32 mouse cellular contexts compared by ENCODE assay signal in genomic region chr1:30938392-30938791, GRCm38 (mm10). TPM values are rescaled to one million over a fixed set of nuclear protein-coding genes. Genes with fewer than 3 reads are reported as not detected.
A peak's percentile ranks its signal among the peaks of the same experiment; 100 is the strongest.
DNase-seq lines count a peak whose midpoint lies in the region; ATAC-seq and TF ChIP-seq lines count a peak whose summit lies in the region.
"Had no signal": no experiment of that assay in that cellular context is flagged by ENCODE, and none has a peak within 500 bp of the region (broad histone marks: within the 10 kb centered on the region; RNA-seq: fewer than 3 reads in every experiment).

No protein-coding gene starts in this region.

- peak; percentile 60; the same call in 1 of the 2 replicates for ATAC-seq in forebrain, embryonic 11.5 days (replicated peaks; ENCODE audit: low FRiP score)
- ATAC-seq in forebrain, embryonic 12.5 days (ENCODE audit: low FRiP score): no peak
- ATAC-seq in hindbrain, embryonic 11.5 days (ENCODE audit: low FRiP score): 0 out of 2 replicates have a peak, but pooled peaks have one; percentile 22
- no peak for ATAC-seq in hindbrain, postnatal 0 days
- ATAC-seq in midbrain, embryonic 13.5 days: peak; percentile 60; the same call in 1 of the 2 replicates
- ATAC-seq in midbrain, postnatal 0 days (ENCODE audit: low FRiP score): no peak
- ATAC-seq: activated CD4-positive, CD25-positive, alpha-beta regulatory T cell, adult 4 months; forebrain, embryonic 15.5 days had no signal

- DNase-seq in forebrain, embryonic 11.5 days (ENCODE audit: low spot score): no peak
- DNase-seq in hindbrain, embryonic 11.5 days (ENCODE audit: low spot score): no peak
- DNase-seq in hindbrain, postnatal 0 days (ENCODE audit: low spot score): no peak
- no peak for DNase-seq in midbrain, postnatal 0 days (ENCODE audit: low spot score)
- DNase-seq: adrenal gland, adult 8-10 months; adrenal gland, postnatal 25 days; cerebellum, adult 11-12 months; cerebellum, adult 8-10 months; cerebellum, postnatal 10 days; cerebellum, postnatal 36 days; embryo, embryonic 11 days; gastrocnemius, postnatal 10 days; gastrocnemius, postnatal 36 days had no signal

- H3K27ac ChIP-seq in forebrain, embryonic 11.5 days (ENCODE audit: low read depth, low read length): no peak overlapping the region
- no peak overlapping the region for H3K27ac ChIP-seq in forebrain, embryonic 12.5 days
- no peak overlapping the region for H3K27ac ChIP-seq in hindbrain, embryonic 11.5 days (ENCODE audit: low read depth, low read length)
- no peak overlapping the region for H3K27ac ChIP-seq in hindbrain, postnatal 0 days
- no peak overlapping the region for H3K27ac ChIP-seq in midbrain, embryonic 13.5 days
- no peak overlapping the region for H3K27ac ChIP-seq in midbrain, postnatal 0 days (ENCODE audit: low read depth, low read length)
- H3K27ac ChIP-seq: embryonic facial prominence, embryonic 10.5 days; embryonic facial prominence, embryonic 13.5 days; forebrain, embryonic 15.5 days; hindbrain, embryonic 10.5 days; hindbrain, embryonic 14.5 days had no signal

- no peak overlapping the region for H3K4me3 ChIP-seq in forebrain, embryonic 11.5 days (ENCODE audit: low read depth, low read length)
- H3K4me3 ChIP-seq in forebrain, embryonic 12.5 days (replicated peaks): no peak overlapping the region
- H3K4me3 ChIP-seq in hindbrain, embryonic 11.5 days (ENCODE audit: low read depth, low read length): no peak overlapping the region
- H3K4me3 ChIP-seq in hindbrain, postnatal 0 days (ENCODE audit: low read length): no peak overlapping the region
- no peak overlapping the region for H3K4me3 ChIP-seq in midbrain, embryonic 13.5 days (replicated peaks)
- no peak overlapping the region for H3K4me3 ChIP-seq in midbrain, postnatal 0 days (ENCODE audit: low read depth, low read length)
- H3K4me3 ChIP-seq: embryonic facial prominence, embryonic 10.5 days; embryonic facial prominence, embryonic 13.5 days; erythroblast, embryonic 14.5 days; forebrain, embryonic 15.5 days; hindbrain, embryonic 10.5 days had no signal

- peaks cover under 1% of the 10 kb centered on the region for H3K36me3 ChIP-seq in forebrain, embryonic 11.5 days (ENCODE audit: control insufficient read depth, insufficient read depth, low read length)
- H3K36me3 ChIP-seq in forebrain, embryonic 12.5 days (replicated peaks): peaks cover 8% of the 10 kb centered on the region
- no peaks in the 10 kb centered on the region for H3K36me3 ChIP-seq in hindbrain, embryonic 11.5 days (ENCODE audit: control insufficient read depth, insufficient read depth, low read length)
- H3K36me3 ChIP-seq in hindbrain, postnatal 0 days (ENCODE audit: insufficient read depth, low read length): peaks cover 3% of the 10 kb centered on the region
- peaks cover 8% of the 10 kb centered on the region for H3K36me3 ChIP-seq in midbrain, embryonic 13.5 days
- H3K36me3 ChIP-seq in midbrain, postnatal 0 days (ENCODE audit: insufficient read depth, low read length): peaks cover under 1% of the 10 kb centered on the region; the same call in 1 of the 2 replicates

- H3K27me3 ChIP-seq in forebrain, embryonic 11.5 days (ENCODE audit: control insufficient read depth, insufficient read depth, low read length): no peaks in the 10 kb centered on the region
- no peaks in the 10 kb centered on the region for H3K27me3 ChIP-seq in forebrain, embryonic 12.5 days
- H3K27me3 ChIP-seq in hindbrain, embryonic 11.5 days (ENCODE audit: control insufficient read depth, insufficient read depth, low read length): no peaks in the 10 kb centered on the region
- no peaks in the 10 kb centered on the region for H3K27me3 ChIP-seq in hindbrain, postnatal 0 days (ENCODE audit: insufficient read depth, low read length)
- H3K27me3 ChIP-seq in midbrain, embryonic 13.5 days: no peaks in the 10 kb centered on the region
- H3K27me3 ChIP-seq in midbrain, postnatal 0 days (ENCODE audit: insufficient read depth, low read length): no peaks in the 10 kb centered on the region
- H3K27me3 ChIP-seq: embryonic facial prominence, embryonic 13.5 days; forebrain, embryonic 15.5 days had no signal

- no peak for TF ChIP-seq CTCF in hindbrain, postnatal 0 days (IDR thresholded peaks at IDR 0.05; ENCODE audit: low read depth)
- no peak for TF ChIP-seq CTCF in midbrain, postnatal 0 days (IDR thresholded peaks at IDR 0.05)

- WGBS in forebrain, embryonic 11.5 days: 78% methylated on average over 7 of the region's 7 CpGs
- WGBS in forebrain, embryonic 12.5 days: 82% methylated on average over 7 of the region's 7 CpGs
- 81% methylated on average over 7 of the region's 7 CpGs for WGBS in hindbrain, embryonic 11.5 days
- WGBS in hindbrain, postnatal 0 days: 81% methylated on average over 7 of the region's 7 CpGs
- 82% methylated on average over 7 of the region's 7 CpGs for WGBS in midbrain, embryonic 13.5 days
- WGBS in midbrain, postnatal 0 days: 84% methylated on average over 7 of the region's 7 CpGs

- H3K9me3 ChIP-seq in forebrain, embryonic 11.5 days (ENCODE audit: control insufficient read depth, low read length): no peaks in the 10 kb centered on the region
- no peaks in the 10 kb centered on the region for H3K9me3 ChIP-seq in forebrain, embryonic 12.5 days
- no peaks in the 10 kb centered on the region for H3K9me3 ChIP-seq in hindbrain, embryonic 11.5 days (ENCODE audit: control insufficient read depth, low read length)
- no peaks in the 10 kb centered on the region for H3K9me3 ChIP-seq in hindbrain, postnatal 0 days (ENCODE audit: low read length)
- no peaks in the 10 kb centered on the region for H3K9me3 ChIP-seq in midbrain, embryonic 13.5 days
- H3K9me3 ChIP-seq in midbrain, postnatal 0 days (ENCODE audit: low read length): no peaks in the 10 kb centered on the region
- H3K9me3 ChIP-seq: embryonic facial prominence, embryonic 10.5 days; embryonic facial prominence, embryonic 13.5 days; forebrain, embryonic 15.5 days; hindbrain, embryonic 10.5 days had no signal

- no peak overlapping the region for H3K4me2 ChIP-seq in forebrain, embryonic 11.5 days (ENCODE audit: low read depth, low read length, severe bottlenecking)
- H3K4me2 ChIP-seq in forebrain, embryonic 12.5 days: no peak overlapping the region
- H3K4me2 ChIP-seq in hindbrain, embryonic 11.5 days (replicated peaks; ENCODE audit: low read depth, low read length): no peak overlapping the region
- no peak overlapping the region for H3K4me2 ChIP-seq in hindbrain, postnatal 0 days (ENCODE audit: low read depth, low read length)
- no peak overlapping the region for H3K4me2 ChIP-seq in midbrain, embryonic 13.5 days (replicated peaks)
- no peak overlapping the region for H3K4me2 ChIP-seq in midbrain, postnatal 0 days (ENCODE audit: low read depth, low read length, poor library complexity, severe bottlenecking)
- H3K4me2 ChIP-seq: embryonic facial prominence, embryonic 13.5 days; forebrain, embryonic 15.5 days; heart, embryonic 11.5 days; hindbrain, embryonic 14.5 days had no signal

- H3K9ac ChIP-seq in forebrain, embryonic 11.5 days (ENCODE audit: low read length): no peak overlapping the region
- no peak overlapping the region for H3K9ac ChIP-seq in forebrain, embryonic 12.5 days
- no peak overlapping the region for H3K9ac ChIP-seq in hindbrain, embryonic 11.5 days (ENCODE audit: low read depth, low read length)
- no peak overlapping the region for H3K9ac ChIP-seq in hindbrain, postnatal 0 days (replicated peaks; ENCODE audit: low read length)
- H3K9ac ChIP-seq in midbrain, embryonic 13.5 days (replicated peaks): no peak overlapping the region
- no peak overlapping the region for H3K9ac ChIP-seq in midbrain, postnatal 0 days (replicated peaks; ENCODE audit: low read length, poor library complexity, severe bottlenecking)
- H3K9ac ChIP-seq: embryonic facial prominence, embryonic 13.5 days; forebrain, embryonic 15.5 days; hindbrain, embryonic 14.5 days had no signal

- no peaks in the 10 kb centered on the region for H3K4me1 ChIP-seq in forebrain, embryonic 11.5 days (replicated peaks; ENCODE audit: control insufficient read depth, insufficient read depth, low read length)
- H3K4me1 ChIP-seq in forebrain, embryonic 12.5 days: no peaks in the 10 kb centered on the region
- H3K4me1 ChIP-seq in hindbrain, embryonic 11.5 days (replicated peaks; ENCODE audit: control insufficient read depth, insufficient read depth, low read length): no peaks in the 10 kb centered on the region
- H3K4me1 ChIP-seq in hindbrain, postnatal 0 days (ENCODE audit: insufficient read depth, low read length): no peaks in the 10 kb centered on the region
- H3K4me1 ChIP-seq in midbrain, embryonic 13.5 days (replicated peaks): no peaks in the 10 kb centered on the region
- no peaks in the 10 kb centered on the region for H3K4me1 ChIP-seq in midbrain, postnatal 0 days (ENCODE audit: insufficient read depth, low read length)
- H3K4me1 ChIP-seq: embryonic facial prominence, embryonic 13.5 days; forebrain, embryonic 15.5 days; hindbrain, embryonic 10.5 days had no signal

RNA-seq across cellular contexts. Expression of gene AC153137.1, which starts 39.4 kb away (rescaled TPM):
- not detected in 2 replicates for polyA plus RNA-seq in forebrain, embryonic 11.5 days (2014; fragmentation: Nextera tagmentation; extraction: Ambion mirVana)
- not detected in 2 replicates for polyA plus RNA-seq in forebrain, embryonic 12.5 days (2016; fragmentation: Nextera tagmentation; extraction: Ambion mirVana)
- not detected in 2 replicates for polyA plus RNA-seq in hindbrain, embryonic 11.5 days (2014; fragmentation: Nextera tagmentation; extraction: Ambion mirVana)
- total RNA-seq in hindbrain, postnatal 0 days (2014; rRNA removed): not detected in 2 replicates
- polyA plus RNA-seq in hindbrain, postnatal 0 days (2015; fragmentation: Nextera tagmentation; extraction: Ambion mirVana): not detected in 2 replicates
- not detected in 2 replicates for polyA plus RNA-seq in midbrain, embryonic 13.5 days (2015; fragmentation: Nextera tagmentation; extraction: Ambion mirVana)
- total RNA-seq in midbrain, postnatal 0 days (2014; rRNA removed): not detected in 2 replicates
- not detected in 2 replicates for polyA plus RNA-seq in midbrain, postnatal 0 days (2015; fragmentation: Nextera tagmentation; extraction: Ambion mirVana)
- total RNA-seq: adrenal gland, adult 8-10 months; adrenal gland, postnatal 25 days; gastrocnemius, adult 18-20 months; gastrocnemius, postnatal 10 days; gastrocnemius, postnatal 36 days; granulocyte monocyte progenitor cell, adult 5-6 weeks; heart, adult 8-10 months; heart, postnatal 25 days had no signal
- polyA plus RNA-seq: activated CD4-positive, CD25-positive, alpha-beta regulatory T cell, adult 4 months; brain, embryonic 14.5 days; cortical plate, adult 2 months; embryonic facial prominence, embryonic 10.5 days; embryonic facial prominence, embryonic 13.5 days; erythroblast, embryonic 14.5 days; forebrain, embryonic 15.5 days; heart, embryonic 11.5 days; heart, embryonic 14.5 days; heart, postnatal 0 days; hindbrain, embryonic 10.5 days; hindbrain, embryonic 14.5 days; intestine, embryonic 14.5 days had no signal

Comparison
In these comparisons a context has a peak if more than half of its experiments do, and no peak if none do; other contexts are left out.
1. ATAC-seq: peak in forebrain, embryonic 11.5 days (single experiment), hindbrain, embryonic 11.5 days (single experiment) and midbrain, embryonic 13.5 days (single experiment); none in forebrain, embryonic 12.5 days (single experiment), hindbrain, postnatal 0 days (single experiment) and midbrain, postnatal 0 days (single experiment).